Mouse (Mus musculus) liver, postnatal 0 days (tissue): ENCODE measurements around the gene Dnajc24. TPM values are rescaled to one million over a fixed set of nuclear protein-coding genes. Genes with fewer than 3 reads are reported as not detected.

Experiments
- ATAC-seq: fragments of 200-750 bp; cut with Nextera tagmentation; 2 replicates; pipeline ENCODE4 v1.8.0; 2017; ENCODE audit warnings: mild to moderate bottlenecking, moderate library complexity
- DNase-seq: peaks from one replicate; pipeline ENCODE4 v3.0.0-alpha.2; 2016
- H3K27ac ChIP-seq: fragments of 300-500 bp; sonication (generic); 2 replicates; pipeline ENCODE4 v1.5.1; 2014; ENCODE audit warnings: antibody characterized with exemption, moderate library complexity, mild to moderate bottlenecking, low read depth
- H3K27me3 ChIP-seq: fragments of 300-500 bp; sonication (generic); 2 replicates; pipeline ENCODE4 v1.6.1; 2014; ENCODE audit warnings: low read length, control low read depth, mixed read lengths; ENCODE audit not compliant: insufficient read depth
- H3K36me3 ChIP-seq: fragments of 300-500 bp; sonication (generic); replicated peaks from 2 replicates; pipeline ENCODE4 v1.6.1; 2014; ENCODE audit warnings: mild to moderate bottlenecking, control low read depth, low read length, moderate library complexity, mixed read lengths; ENCODE audit not compliant: insufficient read depth
- H3K4me1 ChIP-seq: fragments of 300-500 bp; sonication (generic); 2 replicates; pipeline ENCODE4 v1.6.1; 2014; ENCODE audit warnings: antibody characterized with exemption, mild to moderate bottlenecking, control low read depth; ENCODE audit not compliant: insufficient read depth
- H3K4me2 ChIP-seq: fragments of 300-500 bp; sonication (generic); 2 replicates; pipeline ENCODE4 v1.6.1; 2014; ENCODE audit warnings: low read depth, mild to moderate bottlenecking, low read length, moderate library complexity, mixed read lengths
- H3K4me3 ChIP-seq: fragments of 300-500 bp; sonication (generic); 2 replicates; pipeline ENCODE4 v1.5.1; 2014; ENCODE audit warnings: low read depth, low read length
- H3K9ac ChIP-seq: fragments of 300-500 bp; sonication (generic); replicated peaks from 2 replicates; pipeline ENCODE4 v1.6.1; 2014; ENCODE audit warnings: mild to moderate bottlenecking, moderate library complexity
- H3K9me3 ChIP-seq: fragments of 300-500 bp; sonication (generic); 2 replicates; pipeline ENCODE4 v1.6.1; 2016; ENCODE audit warnings: mild to moderate bottlenecking, control low read depth, low read length, mixed read lengths
- CTCF ChIP-seq: sonication (generic); IDR thresholded peaks from 2 replicates; pipeline ENCODE4 v1.5.1; 2016; ENCODE audit warnings: antibody characterized with exemption, low read depth
- EP300 ChIP-seq: IDR thresholded peaks from 2 replicates; pipeline ENCODE4 v1.6.1; 2016; ENCODE audit warnings: antibody characterized with exemption, low read depth, mild to moderate bottlenecking
- WGBS: fragments of 180-500 bp; shearing (Covaris S2); extraction: QIAGEN DNeasy Blood & Tissue Kit; methylation state at CpG from one replicate; pipeline ENCODE4 v1.1.7; 2014; ENCODE audit not compliant: insufficient replicate concordance; 5-methylcytosine and 5-hydroxymethylcytosine counted together
- polyA plus RNA-seq: library from polyadenylated mRNA; unstranded; fragments of >200 nt; fragmentation: Nextera tagmentation; extraction: Ambion mirVana; gene quantifications from 2 replicates; pipeline ENCODE4 v1.2.1, GENCODE M21; 2015

Dnajc24 gene
- 15.4 and 15.9 TPM in 2 replicates for polyA plus RNA-seq

- 2% methylated on average over 44 of the region's 44 CpGs for WGBS
- peak; percentile 99 for ATAC-seq
- peak; percentile 92 for DNase-seq
Measured at GRCm38 (mm10) chr2:106002835-106003739, at the start of gene Dnajc24. Dnajc24 (minus strand) TSS chr2:106003549.

GRCm38 (mm10) chr2:106046686-106047085 lies 43.3 kb upstream of the Dnajc24 start:
- 71% methylated on average over 4 of the region's 4 CpGs for WGBS
- Histone ChIP-seq H3K4me1 (no peaks in the 10 kb centered on the region), H3K9ac (no peak overlapping the region), H3K27me3 (no peaks in the 10 kb centered on the region), H3K36me3 (no peaks in the 10 kb centered on the region), H3K27ac (no peak overlapping the region), H3K4me3 (no peak overlapping the region), H3K9me3 (no peaks in the 10 kb centered on the region), H3K4me2 (no peak overlapping the region)
- ATAC-seq (no peak), DNase-seq (no peak)
- TF ChIP-seq EP300 (no peak), CTCF (no peak)

More at GRCm38 (mm10) chr2:106002835-106003739, at the start of gene Dnajc24:
- Histone ChIP-seq H3K9ac (peak within 1 kb of the TSS; percentile 92), H3K4me3 (peak within 1 kb of the TSS; percentile 92), H3K27ac (peak within 1 kb of the TSS; percentile 77), H3K4me1 (0 out of 2 replicates have a peak, but pooled peaks cover 4% of the 10 kb centered on the region), H3K9me3 (no peaks in the 10 kb centered on the region), H3K4me2 (peak within 1 kb of the TSS; percentile 90), H3K36me3 (no peaks in the 10 kb centered on the region), H3K27me3 (no peaks in the 10 kb centered on the region)
- TF ChIP-seq EP300 (no peak), CTCF (no peak)

- 72% methylated on average over 7 of the region's 7 CpGs for WGBS
- ATAC-seq (no peak), DNase-seq (no peak)
- Histone ChIP-seq H3K27ac (no peak overlapping the region), H3K4me3 (no peak overlapping the region), H3K27me3 (no peaks in the 10 kb centered on the region), H3K4me1 (no peaks in the 10 kb centered on the region), H3K9ac (no peak overlapping the region), H3K4me2 (no peak overlapping the region), H3K9me3 (no peaks in the 10 kb centered on the region), H3K36me3 (no peaks in the 10 kb centered on the region)
- TF ChIP-seq CTCF (no peak), EP300 (no peak)
Measured at GRCm38 (mm10) chr2:106042495-106042894, 39.1 kb upstream of the Dnajc24 start.

- H3K36me3 ChIP-seq, result no peaks in the 10 kb centered on the region
- H3K9ac ChIP-seq, result no peak overlapping the region
- H3K4me1 ChIP-seq, result no peaks in the 10 kb centered on the region
- WGBS, result 77% methylated on average over 5 of the region's 5 CpGs
- H3K27me3 ChIP-seq, result no peaks in the 10 kb centered on the region
- H3K4me2 ChIP-seq, result no peak overlapping the region
- ATAC-seq (no peak), DNase-seq (no peak)
- TF ChIP-seq EP300 (no peak), CTCF (no peak)
- no peak overlapping the region for H3K4me3 ChIP-seq
- no peak overlapping the region for H3K27ac ChIP-seq
- no peaks in the 10 kb centered on the region for H3K9me3 ChIP-seq
Measured at GRCm38 (mm10) chr2:106041961-106042360, 38.6 kb upstream of the Dnajc24 start.

- Histone ChIP-seq H3K4me2 (no peak overlapping the region), H3K4me3 (no peak overlapping the region), H3K9me3 (no peaks in the 10 kb centered on the region), H3K4me1 (no peaks in the 10 kb centered on the region), H3K27me3 (no peaks in the 10 kb centered on the region), H3K9ac (no peak overlapping the region), H3K36me3 (no peaks in the 10 kb centered on the region), H3K27ac (no peak overlapping the region)
- 73% methylated on average over 4 of the region's 4 CpGs for WGBS
- DNase-seq (no peak), ATAC-seq (no peak)
- TF ChIP-seq CTCF, result no peak
- TF ChIP-seq EP300, result no peak
Measured at GRCm38 (mm10) chr2:106038286-106038685, 34.9 kb upstream of the Dnajc24 start.

GRCm38 (mm10) chr2:106024895-106025294 lies 21.5 kb upstream of the Dnajc24 start:
- Histone ChIP-seq H3K36me3 (no peaks in the 10 kb centered on the region), H3K4me1 (no peaks in the 10 kb centered on the region), H3K4me2 (no peak overlapping the region), H3K4me3 (no peak overlapping the region), H3K27me3 (no peaks in the 10 kb centered on the region), H3K9me3 (no peaks in the 10 kb centered on the region), H3K9ac (no peak overlapping the region), H3K27ac (no peak overlapping the region)
- 67% methylated on average over 3 of the region's 3 CpGs for WGBS
- TF ChIP-seq EP300 (no peak), CTCF (no peak)
- ATAC-seq, result no peak
- DNase-seq, result no peak
